Mouse (Mus musculus) spleen, adult 2 months (tissue): ENCODE data around the gene Nop9.

Source experiments
- CTCF ChIP-seq: fragments of 200-500 bp; IDR thresholded peaks from 2 replicates; pipeline ENCODE4 v1.5.1; 2011; ENCODE audit warnings: mild to moderate bottlenecking, inconsistent platforms; ENCODE audit not compliant: insufficient read depth, insufficient read length, insufficient replicate concordance; ENCODE audit errors: extremely low read depth
- POLR2A ChIP-seq: fragments of 200-500 bp; IDR thresholded peaks from 2 replicates; pipeline ENCODE4 v1.6.1; 2011; ENCODE audit warnings: low read depth, low read length, inconsistent platforms

DNA sequence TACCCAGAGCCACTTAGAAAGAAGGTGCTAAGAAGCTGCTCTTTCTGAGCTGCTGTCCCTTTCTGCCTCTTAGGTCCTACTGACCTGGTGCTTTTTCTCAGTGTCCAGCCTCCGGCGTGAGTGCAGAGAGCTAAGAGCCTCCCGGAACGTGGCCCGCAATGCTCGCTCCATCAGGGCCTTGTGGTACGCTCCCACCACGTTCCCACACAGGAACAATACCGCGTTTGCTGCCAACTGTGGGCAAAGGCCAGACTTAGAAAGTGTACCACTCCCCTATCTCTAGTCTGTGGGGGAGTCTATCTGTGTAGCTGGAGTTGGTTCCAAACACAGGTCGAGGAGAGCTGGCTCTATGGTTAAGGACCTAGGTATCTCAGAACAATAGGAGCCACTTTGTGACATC, 35.2 kb downstream of the Nop9 start:
- TF ChIP-seq CTCF (no peak), POLR2A (no peak)
